Mouse (Mus musculus) testis, postnatal 10 days (tissue): ENCODE data around the gene Kcnk3.

Experiments
- DNase-seq: peaks from one replicate; pipeline ENCODE4 v3.0.0; 2021; ENCODE audit warnings: low spot score

Kcnk3 gene

DNA sequence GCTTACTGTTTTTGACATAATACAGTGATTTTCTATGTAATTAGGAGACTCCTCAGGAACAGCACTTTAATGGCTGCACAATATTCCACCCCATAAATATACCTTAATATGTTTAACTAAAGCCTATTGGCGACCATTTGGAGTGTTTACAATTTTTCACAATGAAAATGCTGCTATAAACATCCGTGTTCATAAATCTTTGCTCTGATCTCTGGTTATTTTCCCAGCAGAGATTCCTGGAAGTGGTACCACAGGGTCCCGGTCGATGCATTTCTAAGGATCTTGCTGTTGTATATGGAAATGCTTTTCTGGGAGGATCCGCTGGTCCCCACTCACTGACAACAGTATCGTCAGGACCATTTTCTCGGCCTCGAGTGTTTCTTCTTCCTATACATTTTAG lies 25.3 kb downstream of the Kcnk3 start:
- no peak for DNase-seq

DNA sequence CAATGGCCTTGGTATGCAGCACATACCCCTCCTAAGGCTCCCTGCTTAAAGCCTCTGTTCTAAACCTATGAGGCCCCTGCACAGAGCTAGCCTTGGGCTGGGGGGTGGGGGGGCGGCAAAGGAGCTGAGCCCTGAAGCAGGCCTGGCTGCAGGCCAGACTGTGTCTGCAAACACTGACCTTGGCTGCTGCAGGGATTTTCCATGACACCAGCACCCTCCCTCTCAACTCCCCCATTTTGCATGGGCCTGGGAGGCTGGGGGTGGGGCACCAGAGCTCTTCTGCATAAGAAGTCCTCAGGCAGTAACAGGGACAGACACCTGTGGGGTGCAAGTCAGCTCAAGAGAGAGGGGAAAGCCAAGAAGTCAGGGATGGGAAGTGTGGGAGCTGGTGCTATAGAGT lies 26.3 kb downstream of the Kcnk3 start:
- peak; percentile 79 for DNase-seq

DNA sequence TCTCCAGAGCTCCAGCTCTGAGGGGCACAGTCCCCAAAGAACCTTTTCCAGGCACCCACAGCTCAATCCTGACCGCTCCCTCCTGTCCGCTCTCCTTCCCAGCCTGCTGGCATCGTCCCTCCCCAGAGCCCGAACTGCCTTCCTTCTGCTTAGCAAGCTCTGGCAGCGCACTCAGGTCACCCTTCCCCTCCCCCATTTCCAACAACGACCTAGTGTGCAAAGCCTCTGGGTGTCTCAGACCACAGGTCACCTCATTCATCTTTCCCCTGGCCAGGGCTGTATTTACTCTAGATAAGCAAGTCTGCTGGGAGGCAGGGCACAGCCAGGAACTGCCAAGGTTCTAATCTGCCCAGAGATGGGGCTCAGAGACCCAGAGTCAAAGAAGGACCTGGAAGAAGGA lies 27.4 kb downstream of the Kcnk3 start:
- no peak for DNase-seq

GRCm38 (mm10) chr5:30615819-30616218 lies 27.8 kb downstream of the Kcnk3 start:
- DNase-seq: no peak

DNA sequence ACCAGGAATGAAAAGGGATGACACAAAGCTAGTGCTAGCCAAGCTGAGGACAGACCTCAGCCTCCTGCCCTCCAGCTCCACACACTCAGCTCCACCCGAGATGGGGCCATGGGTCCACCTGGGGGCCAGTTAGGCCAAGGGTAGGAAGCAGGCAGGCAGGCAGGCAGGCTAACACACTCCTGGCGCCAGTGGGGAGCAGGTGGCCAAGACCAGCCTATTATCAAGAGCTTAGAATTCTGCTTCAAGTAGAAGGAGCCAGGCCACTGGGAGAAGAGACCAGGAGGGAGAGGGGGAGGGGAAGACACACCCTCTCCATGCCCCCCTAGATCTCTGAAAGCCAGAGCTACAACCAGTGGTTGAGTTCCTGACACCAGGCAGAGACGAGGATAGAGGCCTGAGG lies 28.7 kb downstream of the Kcnk3 start:
- no peak for DNase-seq

DNA sequence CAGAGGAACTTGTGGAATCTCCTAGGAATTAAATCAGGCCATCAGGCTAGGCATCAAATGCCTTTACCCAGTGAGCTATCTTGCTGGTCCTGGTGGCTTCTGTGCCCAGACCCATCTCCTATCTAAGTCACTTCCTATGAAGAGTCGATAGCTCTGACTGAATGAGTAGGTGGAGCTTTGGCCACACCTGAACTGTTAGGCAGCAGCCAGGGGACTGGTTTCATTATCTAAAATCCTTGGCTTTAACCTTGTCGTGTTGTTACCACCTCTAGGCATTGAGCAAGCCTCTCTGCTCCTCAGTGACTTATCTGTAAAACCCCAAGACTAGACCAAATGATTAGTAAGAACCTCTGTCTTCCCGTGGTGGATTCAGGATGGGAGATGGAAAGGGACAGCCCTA lies 29.4 kb downstream of the Kcnk3 start:
- DNase-seq: no peak

- peak; percentile 60 for DNase-seq
Measured at GRCm38 (mm10) chr5:30617851-30618250, 29.9 kb downstream of the Kcnk3 start.

GRCm38 (mm10) chr5:30618376-30619003 lies 30.5 kb downstream of the Kcnk3 start:
- DNase-seq: no peak

DNA sequence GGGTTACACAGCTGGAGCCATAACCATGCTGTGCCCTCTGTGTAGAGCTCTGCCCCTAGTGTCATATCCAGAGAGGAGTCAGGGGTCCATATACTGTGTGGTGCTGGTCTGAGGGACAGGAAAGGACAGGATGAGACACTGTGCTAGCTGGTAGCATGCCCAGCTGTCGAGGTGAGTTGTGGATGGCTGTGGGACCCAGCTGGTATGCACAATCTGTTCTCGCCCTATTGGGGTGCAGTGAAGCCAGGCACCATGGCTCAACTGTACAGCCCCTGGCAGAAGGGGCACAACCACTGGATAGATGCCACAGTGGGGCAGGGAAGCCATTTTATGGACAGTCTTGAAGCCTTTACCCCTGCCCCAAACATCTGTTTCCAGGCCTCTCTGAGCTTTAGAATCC lies 31.2 kb downstream of the Kcnk3 start:
- no peak for DNase-seq

DNA sequence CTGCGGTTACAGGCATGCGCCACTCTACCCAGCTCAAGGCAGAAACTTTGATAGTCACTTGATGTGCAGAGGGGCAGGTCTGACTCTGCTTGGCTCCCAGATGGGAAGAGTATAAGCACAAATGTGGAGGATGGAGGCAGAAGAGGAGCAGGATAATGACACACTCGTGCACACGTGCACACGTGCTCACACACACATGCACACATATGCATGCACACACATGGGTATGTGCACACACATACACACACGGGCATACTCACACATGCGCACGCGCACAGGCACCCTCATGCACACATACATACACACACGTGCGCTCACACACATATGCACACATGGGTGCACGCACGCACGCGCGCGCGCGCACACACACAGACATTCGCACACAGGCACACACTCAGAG lies 32.6 kb downstream of the Kcnk3 start:
- DNase-seq: no peak

GRCm38 (mm10) chr5:30621211-30621790 lies 33.3 kb downstream of the Kcnk3 start:
- no peak for DNase-seq

DNA sequence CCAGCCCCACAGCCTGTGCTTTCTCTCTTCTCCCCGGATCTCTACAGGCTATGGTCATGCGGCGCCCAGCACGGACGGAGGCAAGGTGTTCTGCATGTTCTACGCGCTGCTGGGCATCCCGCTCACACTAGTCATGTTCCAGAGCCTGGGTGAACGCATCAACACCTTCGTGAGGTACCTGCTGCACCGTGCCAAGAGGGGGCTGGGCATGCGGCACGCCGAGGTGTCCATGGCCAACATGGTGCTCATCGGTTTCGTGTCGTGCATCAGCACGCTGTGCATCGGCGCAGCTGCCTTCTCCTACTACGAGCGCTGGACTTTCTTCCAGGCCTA lies 33.8 kb downstream of the Kcnk3 start:
- no peak for DNase-seq

GRCm38 (mm10) chr5:30622177-30622840 lies 34.3 kb downstream of the Kcnk3 start:
- DNase-seq: peak; percentile 60

- DNase-seq: no peak
Measured at GRCm38 (mm10) chr5:30622841-30623185, 34.8 kb downstream of the Kcnk3 start.

DNA sequence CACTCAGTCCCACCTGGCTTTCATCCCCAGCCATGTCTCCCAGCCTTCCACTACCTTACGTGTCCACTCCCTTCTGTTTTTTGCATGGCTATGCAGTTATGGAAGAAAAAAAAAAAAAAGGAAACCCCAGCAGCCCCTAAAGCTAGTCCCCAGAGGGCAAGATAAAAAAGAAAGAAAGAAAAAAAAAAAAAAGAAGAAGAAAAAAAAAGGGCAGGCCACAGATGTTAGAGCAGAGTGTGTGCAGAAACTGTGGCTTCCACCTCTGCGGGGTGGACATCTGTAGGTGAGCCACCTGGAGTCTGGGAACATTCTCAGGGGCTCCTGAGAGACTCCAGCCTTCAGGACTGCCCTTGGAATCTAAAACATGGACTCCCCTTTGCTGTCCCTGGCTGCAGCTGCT lies 35.4 kb downstream of the Kcnk3 start:
- DNase-seq: no peak

GRCm38 (mm10) chr5:30624311-30624710 lies 36.3 kb downstream of the Kcnk3 start:
- no peak for DNase-seq

DNA sequence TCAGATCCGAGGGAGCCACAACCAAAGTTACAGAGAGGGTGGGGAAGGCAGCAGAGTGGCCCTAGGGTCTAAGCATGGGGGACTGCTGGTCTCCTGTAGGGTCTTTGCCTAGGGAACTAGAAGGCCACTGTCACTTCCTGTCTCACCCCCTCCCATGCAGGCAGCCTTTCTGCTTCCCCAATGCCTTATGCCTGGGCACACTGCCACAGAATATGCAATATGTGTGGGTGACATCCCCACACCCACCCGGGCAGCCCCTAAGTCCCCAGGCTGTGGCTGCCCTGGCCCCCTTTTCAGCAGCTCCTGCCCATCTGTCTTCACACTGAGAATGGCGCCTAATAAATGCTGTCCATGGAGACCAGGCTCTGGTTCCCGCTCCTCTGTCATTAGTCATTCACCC lies 36.9 kb downstream of the Kcnk3 start:
- DNase-seq: no peak

DNA sequence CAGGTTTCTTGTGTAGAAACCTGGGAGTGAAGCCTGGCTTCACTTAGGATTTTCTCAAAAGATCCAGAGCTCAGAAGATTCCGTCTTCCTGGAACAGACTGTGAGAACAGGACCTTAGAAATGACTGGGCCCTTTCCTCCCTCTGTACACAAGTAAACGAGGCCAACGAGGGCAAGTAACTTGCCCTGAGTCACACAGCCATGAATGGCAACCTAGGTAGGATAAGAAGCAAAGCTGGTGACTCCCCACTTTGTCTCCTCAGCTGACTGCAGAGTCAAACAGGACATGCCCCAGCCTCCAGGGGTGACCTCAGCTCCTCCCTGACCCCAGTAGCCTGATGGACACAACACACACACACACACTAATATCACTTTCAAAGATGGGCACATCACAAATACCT lies 37.4 kb downstream of the Kcnk3 start:
- DNase-seq: no peak

GRCm38 (mm10) chr5:30626331-30627105 lies 38.5 kb downstream of the Kcnk3 start:
- no peak for DNase-seq

- no peak for DNase-seq
Measured at GRCm38 (mm10) chr5:30628511-30628910, 40.5 kb downstream of the Kcnk3 start.

DNA sequence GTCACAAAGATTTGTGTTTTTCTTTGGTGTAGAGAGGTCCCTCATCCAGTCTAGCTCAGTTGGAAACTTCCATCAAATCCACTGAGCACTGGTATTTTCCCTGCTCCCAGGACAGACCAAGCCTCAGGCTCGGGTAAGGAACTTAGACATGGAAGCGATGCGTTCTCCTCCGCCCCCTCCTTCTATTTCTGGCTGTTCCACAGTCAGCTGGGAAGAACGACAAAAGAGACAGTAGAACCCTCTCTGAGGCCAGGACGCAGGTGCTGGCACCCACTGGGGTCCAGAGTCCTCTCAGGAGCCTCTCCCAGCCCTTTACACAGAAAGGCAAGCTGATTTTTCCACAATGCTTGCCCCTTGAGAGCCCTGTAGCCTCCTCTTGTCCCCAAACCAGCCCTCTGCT lies 42.4 kb downstream of the Kcnk3 start:
- DNase-seq: no peak

- DNase-seq: no peak
Measured at GRCm38 (mm10) chr5:30632134-30632533, 44.2 kb downstream of the Kcnk3 start.

- peak; percentile 61 for DNase-seq
Measured at GRCm38 (mm10) chr5:30636994-30637393, 49.0 kb downstream of the Kcnk3 start.
